Mouse (Mus musculus) liver, embryonic 12.5 days (tissue): ENCODE results near the gene Cldn15. TPM values are rescaled to one million over a fixed set of nuclear protein-coding genes. Genes with fewer than 3 reads are reported as not detected.

ENCODE experiments used
- ATAC-seq: fragments of 200-750 bp; cut with Nextera tagmentation; 2 replicates; pipeline ENCODE4 v1.8.0; 2017; ENCODE audit warnings: moderate number of reproducible peaks, mild to moderate bottlenecking, moderate library complexity
- H3K27ac ChIP-seq: fragments of 300-500 bp; sonication (generic); 2 replicates; pipeline ENCODE4 v1.5.1; 2016; ENCODE audit warnings: mild to moderate bottlenecking
- H3K27me3 ChIP-seq: fragments of 300-500 bp; sonication (generic); replicated peaks from 2 replicates; pipeline ENCODE4 v1.6.1; 2016; ENCODE audit warnings: mild to moderate bottlenecking, moderate library complexity
- H3K36me3 ChIP-seq: fragments of 300-500 bp; sonication (generic); 2 replicates; pipeline ENCODE4 v1.6.1; 2016; ENCODE audit warnings: mild to moderate bottlenecking, moderate library complexity
- H3K4me1 ChIP-seq: fragments of 300-500 bp; sonication (generic); 2 replicates; pipeline ENCODE4 v1.6.1; 2016
- H3K4me2 ChIP-seq: fragments of 300-500 bp; sonication (generic); 2 replicates; pipeline ENCODE4 v1.6.1; 2016; ENCODE audit warnings: mild to moderate bottlenecking, moderate library complexity
- H3K4me3 ChIP-seq: fragments of 300-500 bp; sonication (generic); 2 replicates; pipeline ENCODE4 v1.5.1; 2016; ENCODE audit warnings: mild to moderate bottlenecking, moderate library complexity
- H3K9ac ChIP-seq: fragments of 300-500 bp; sonication (generic); 2 replicates; pipeline ENCODE4 v1.6.1; 2016; ENCODE audit warnings: mild to moderate bottlenecking, moderate library complexity
- H3K9me3 ChIP-seq: fragments of 300-500 bp; sonication (generic); replicated peaks from 2 replicates; pipeline ENCODE4 v1.6.1; 2016; ENCODE audit warnings: mild to moderate bottlenecking, moderate library complexity
- WGBS: fragments of 180-500 bp; shearing (Covaris S2); methylation state at CpG from one replicate; pipeline ENCODE4 v1.1.7; 2016; ENCODE audit not compliant: insufficient replicate concordance; 5-methylcytosine and 5-hydroxymethylcytosine counted together
- polyA plus RNA-seq: library from polyadenylated mRNA; unstranded; fragments of >200 nt; fragmentation: Nextera tagmentation; extraction: Ambion mirVana; gene quantifications from 2 replicates; pipeline ENCODE4 v1.2.1, GENCODE M21; 2016

The Cldn15 gene
- polyA plus RNA-seq, 1 experiment from 2014 or later: 2.2 TPM

GRCm38 (mm10) chr5:136987138-136987933 lies 20.9 kb downstream of the Cldn15 start:
- Histone ChIP-seq H3K4me2 (peak overlapping the region; percentile 96), H3K9me3 (no peaks in the 10 kb centered on the region), H3K9ac (peak overlapping the region; percentile 95), H3K4me3 (peak overlapping the region; percentile 88), H3K27ac (peak overlapping the region; percentile 95), H3K27me3 (no peaks in the 10 kb centered on the region), H3K4me1 (peaks cover 27% of the 10 kb centered on the region), H3K36me3 (peaks cover 54% of the 10 kb centered on the region)
- WGBS: 1% methylated on average over 67 of the region's 67 CpGs
- peak; percentile 72 for ATAC-seq

- Histone ChIP-seq H3K9me3 (no peaks in the 10 kb centered on the region), H3K4me3 (peak within 1 kb of the TSS; percentile 88), H3K9ac (peak within 1 kb of the TSS; percentile 95), H3K36me3 (peaks cover 57% of the 10 kb centered on the region), H3K27ac (peak within 1 kb of the TSS; percentile 95), H3K27me3 (no peaks in the 10 kb centered on the region), H3K4me1 (peaks cover 27% of the 10 kb centered on the region), H3K4me2 (peak within 1 kb of the TSS; percentile 96)
- WGBS: 9% methylated on average over 12 of the region's 12 CpGs
- ATAC-seq: no peak
These were observed 21.5 kb downstream of the Cldn15 start, which contains the start of gene Znhit1 for GRCm38 (mm10) chr5:136987934-136988271. Gene Znhit1, minus strand, starts transcription at chr5:136988021.

- Histone ChIP-seq H3K9me3 (no peaks in the 10 kb centered on the region), H3K27me3 (no peaks in the 10 kb centered on the region), H3K36me3 (peaks cover 62% of the 10 kb centered on the region), H3K9ac (peak overlapping the region; percentile 95), H3K27ac (peak overlapping the region; percentile 12; the same call in 1 of the 2 replicates), H3K4me3 (peak overlapping the region; percentile 88), H3K4me2 (peak overlapping the region; percentile 96), H3K4me1 (peaks cover 27% of the 10 kb centered on the region)
- no peak for ATAC-seq
- 66% methylated on average over 7 of the region's 7 CpGs for WGBS
These were observed 22.0 kb downstream of the Cldn15 start for GRCm38 (mm10) chr5:136988420-136988819.

GRCm38 (mm10) chr5:136989801-136990200 lies 23.4 kb downstream of the Cldn15 start:
- Histone ChIP-seq H3K4me2 (no peak overlapping the region), H3K4me3 (no peak overlapping the region), H3K9ac (no peak overlapping the region), H3K27me3 (no peaks in the 10 kb centered on the region), H3K36me3 (peaks cover 62% of the 10 kb centered on the region), H3K27ac (no peak overlapping the region), H3K9me3 (no peaks in the 10 kb centered on the region), H3K4me1 (peaks cover 27% of the 10 kb centered on the region)
- no peak for ATAC-seq
- WGBS: 83% methylated on average over 6 of the region's 6 CpGs

- 0 out of 2 replicates have a peak overlapping the region, but pooled peaks have one; percentile 7 for H3K27ac ChIP-seq
- H3K36me3 ChIP-seq: peaks cover 19% of the 10 kb centered on the region
- ATAC-seq: peak; percentile 40
- peaks cover 23% of the 10 kb centered on the region for H3K4me1 ChIP-seq
- no peak overlapping the region for H3K9ac ChIP-seq
- H3K4me2 ChIP-seq: peak overlapping the region; percentile 39
- no peaks in the 10 kb centered on the region for H3K9me3 ChIP-seq
- no peaks in the 10 kb centered on the region for H3K27me3 ChIP-seq
- no peak overlapping the region for H3K4me3 ChIP-seq
- 38% methylated on average over 3 of the region's 5 CpGs for WGBS
These were observed 33.0 kb downstream of the Cldn15 start for GRCm38 (mm10) chr5:136999449-136999848.

GRCm38 (mm10) chr5:137000612-137001011 lies 34.2 kb downstream of the Cldn15 start:
- no peak overlapping the region for H3K27ac ChIP-seq
- no peaks in the 10 kb centered on the region for H3K9me3 ChIP-seq
- no peaks in the 10 kb centered on the region for H3K27me3 ChIP-seq
- H3K4me2 ChIP-seq: peak overlapping the region; percentile 33
- no peak overlapping the region for H3K4me3 ChIP-seq
- H3K36me3 ChIP-seq: peaks cover 7% of the 10 kb centered on the region
- no peak for ATAC-seq
- no peak overlapping the region for H3K9ac ChIP-seq
- H3K4me1 ChIP-seq: peaks cover 23% of the 10 kb centered on the region
- WGBS: 74% methylated on average over 2 of the region's 2 CpGs

GRCm38 (mm10) chr5:137007276-137007675 lies 40.9 kb downstream of the Cldn15 start:
- Histone ChIP-seq H3K9ac (no peak overlapping the region), H3K4me1 (no peaks in the 10 kb centered on the region), H3K27me3 (peaks cover 18% of the 10 kb centered on the region), H3K4me2 (no peak overlapping the region), H3K9me3 (no peaks in the 10 kb centered on the region), H3K27ac (no peak overlapping the region), H3K4me3 (no peak overlapping the region), H3K36me3 (no peaks in the 10 kb centered on the region)
- ATAC-seq: no peak
- WGBS: 39% methylated on average over 8 of the region's 8 CpGs

- H3K4me1 ChIP-seq: no peaks in the 10 kb centered on the region
- H3K9ac ChIP-seq: no peak overlapping the region
- no peak overlapping the region for H3K4me3 ChIP-seq
- no peak overlapping the region for H3K4me2 ChIP-seq
- H3K9me3 ChIP-seq: peaks cover 7% of the 10 kb centered on the region
- H3K36me3 ChIP-seq: no peaks in the 10 kb centered on the region
- ATAC-seq: no peak
- no peak overlapping the region for H3K27ac ChIP-seq
- 20% methylated on average over 3 of the region's 3 CpGs for WGBS
- H3K27me3 ChIP-seq: peaks cover 21% of the 10 kb centered on the region
These were observed 43.6 kb downstream of the Cldn15 start for GRCm38 (mm10) chr5:137009988-137010387.

- Histone ChIP-seq H3K36me3 (no peaks in the 10 kb centered on the region), H3K9ac (no peak overlapping the region)
- no peak for ATAC-seq
These were observed 46.1 kb downstream of the Cldn15 start for GRCm38 (mm10) chr5:137012401-137012950.

GRCm38 (mm10) chr5:137015913-137016312 lies 49.5 kb downstream of the Cldn15 start:
- no peak overlapping the region for H3K27ac ChIP-seq
- ATAC-seq: no peak
- no peaks in the 10 kb centered on the region for H3K4me1 ChIP-seq
- WGBS: 70% methylated on average over 3 of the region's 3 CpGs
- no peak overlapping the region for H3K9ac ChIP-seq
- H3K27me3 ChIP-seq: peaks cover 7% of the 10 kb centered on the region; the same call in 1 of the 2 replicates
- H3K4me3 ChIP-seq: no peak overlapping the region
- no peak overlapping the region for H3K4me2 ChIP-seq
- peaks cover 7% of the 10 kb centered on the region for H3K9me3 ChIP-seq
- no peaks in the 10 kb centered on the region for H3K36me3 ChIP-seq

More at GRCm38 (mm10) chr5:137012401-137012950, 46.1 kb downstream of the Cldn15 start:
- Histone ChIP-seq H3K4me3 (no peak overlapping the region), H3K4me1 (no peaks in the 10 kb centered on the region), H3K27me3 (peaks cover 14% of the 10 kb centered on the region), H3K4me2 (no peak overlapping the region), H3K27ac (no peak overlapping the region), H3K9me3 (peaks cover 7% of the 10 kb centered on the region)
- WGBS: 63% methylated on average over 15 of the region's 15 CpGs

GRCm38 (mm10) chr5:137024318-137024717 lies 57.9 kb downstream of the Cldn15 start:
- 52% methylated on average over 3 of the region's 3 CpGs for WGBS

GRCm38 (mm10) chr5:137025132-137025531 lies 58.7 kb downstream of the Cldn15 start:
- H3K4me3 ChIP-seq: no peak overlapping the region
- H3K4me2 ChIP-seq: no peak overlapping the region
- WGBS: under 1% methylated on average over 23 of the region's 23 CpGs
- ATAC-seq: no peak
- H3K27me3 ChIP-seq: peaks cover 85% of the 10 kb centered on the region
- H3K27ac ChIP-seq: no peak overlapping the region
- no peak overlapping the region for H3K9ac ChIP-seq
- peaks cover 19% of the 10 kb centered on the region for H3K4me1 ChIP-seq
- no peaks in the 10 kb centered on the region for H3K9me3 ChIP-seq
- no peaks in the 10 kb centered on the region for H3K36me3 ChIP-seq

More at GRCm38 (mm10) chr5:137024318-137024717, 57.9 kb downstream of the Cldn15 start:
- ATAC-seq: no peak
- Histone ChIP-seq H3K4me2 (no peak overlapping the region), H3K9ac (no peak overlapping the region), H3K27ac (no peak overlapping the region), H3K36me3 (no peaks in the 10 kb centered on the region), H3K27me3 (peaks cover 77% of the 10 kb centered on the region), H3K9me3 (no peaks in the 10 kb centered on the region), H3K4me3 (no peak overlapping the region), H3K4me1 (peaks cover 12% of the 10 kb centered on the region)
